Mouse (Mus musculus) liver, embryonic 14.5 days (tissue): Measurements from ENCODE around the gene St8sia1.

Experiments used
- CTCF ChIP-seq: IDR thresholded peaks from 2 replicates; pipeline ENCODE4 v1.5.1; 2016; ENCODE audit warnings: antibody characterized with exemption, low read depth, control low read depth
- EP300 ChIP-seq: IDR thresholded peaks from 2 replicates; pipeline ENCODE4 v1.6.1; 2016; ENCODE audit warnings: antibody characterized with exemption, low read depth

DNA sequence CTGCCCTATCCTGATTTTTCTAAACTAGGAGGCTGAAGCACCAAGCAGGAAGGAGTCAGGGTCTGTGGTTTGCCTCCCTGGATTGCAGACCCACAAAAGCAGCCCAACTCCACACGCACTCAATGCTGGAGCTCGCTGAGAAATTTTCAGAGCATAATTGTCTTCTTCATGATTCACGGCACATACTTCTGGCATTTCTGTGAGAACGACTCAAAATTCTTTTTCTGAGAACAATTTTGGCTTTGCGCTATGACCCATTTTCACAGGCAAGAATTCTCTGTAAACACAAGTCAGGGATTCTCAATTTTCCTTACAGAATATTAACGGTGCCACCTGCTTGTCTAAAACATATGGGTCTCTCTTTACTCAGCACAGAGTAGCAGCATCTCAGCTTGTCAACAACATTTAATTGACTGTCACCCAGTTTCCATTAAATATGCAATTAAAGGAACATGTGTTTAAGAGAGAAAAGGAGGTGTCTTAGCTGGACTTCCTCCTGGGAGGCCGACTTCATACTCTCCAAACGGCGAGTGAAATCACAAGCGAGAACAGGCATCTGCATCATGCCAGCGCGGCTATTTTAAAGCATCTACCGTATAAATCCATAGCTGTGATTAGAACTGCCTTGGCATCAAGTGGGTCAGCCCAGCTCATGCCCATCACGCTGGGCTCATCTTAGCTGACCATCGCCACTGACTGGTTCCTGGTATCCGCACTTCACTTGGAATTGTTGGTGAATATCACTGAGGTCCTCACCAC is 35.5 kb downstream of the St8sia1 start:
- TF ChIP-seq CTCF (no peak), EP300 (no peak)
